Mouse (Mus musculus) ES-Bruce4 (cell line): ENCODE data around the gene Ptger4. TPM values are rescaled to one million over a fixed set of nuclear protein-coding genes. Genes with fewer than 3 reads are reported as not detected.
A peak's percentile ranks its signal among the peaks of the same experiment; 100 is the strongest.

ENCODE experiments used
- H3K27ac ChIP-seq: 2 replicates; pipeline ENCODE4 v1.5.1; 2012; ENCODE audit warnings: low read length, inconsistent platforms; ENCODE audit not compliant: insufficient read depth
- H3K27me3 ChIP-seq: 2 replicates; pipeline ENCODE4 v1.6.1; 2012; ENCODE audit warnings: mild to moderate bottlenecking, low read length, inconsistent platforms; ENCODE audit not compliant: control insufficient read depth, poor library complexity, insufficient read depth, severe bottlenecking
- H3K36me3 ChIP-seq: 2 replicates; pipeline ENCODE4 v1.6.1; 2012; ENCODE audit warnings: inconsistent platforms, mild to moderate bottlenecking, low read length, moderate library complexity; ENCODE audit not compliant: control insufficient read depth, poor library complexity, insufficient read depth, severe bottlenecking
- H3K4me1 ChIP-seq: one replicate; pipeline ENCODE4 v1.8.1; 2011; ENCODE audit warnings: low read length; ENCODE audit not compliant: control insufficient read depth, insufficient read depth
- H3K4me3 ChIP-seq: 2 replicates; pipeline ENCODE4 v1.5.1; 2011; ENCODE audit warnings: low read depth, mild to moderate bottlenecking, low read length
- H3K9ac ChIP-seq: 2 replicates; pipeline ENCODE4 v1.6.1; 2012; ENCODE audit warnings: low read depth, mild to moderate bottlenecking, inconsistent platforms; ENCODE audit not compliant: poor library complexity, severe bottlenecking
- H3K9me3 ChIP-seq: replicated peaks from 2 replicates; pipeline ENCODE4 v1.6.1; 2012; ENCODE audit warnings: mild to moderate bottlenecking, low read length, inconsistent platforms; ENCODE audit not compliant: control insufficient read depth, poor library complexity, insufficient read depth, severe bottlenecking
- CTCF ChIP-seq: IDR thresholded peaks from one replicate; pipeline ENCODE4 v1.8.1; 2011; ENCODE audit warnings: low read depth, low read length
- EP300 ChIP-seq: IDR thresholded peaks from 2 replicates; pipeline ENCODE4 v1.6.1; 2011; ENCODE audit warnings: low read depth, low read length; ENCODE audit not compliant: insufficient read depth
- POLR2A ChIP-seq: IDR thresholded peaks from one replicate; pipeline ENCODE4 v1.8.1; 2011; ENCODE audit warnings: low read length; ENCODE audit not compliant: insufficient read depth
- polyA plus RNA-seq: library from polyadenylated mRNA; stranded (reverse); fragments of >200 nt; gene quantifications from 2 replicates; pipeline ENCODE4 v1.2.4, GENCODE M21; 2011; ENCODE audit warnings: low read depth; ENCODE audit not compliant: missing spikeins, insufficient read depth, insufficient read length

Gene Ptger4
- polyA plus RNA-seq, 1 experiment = 1.3 TPM

DNA sequence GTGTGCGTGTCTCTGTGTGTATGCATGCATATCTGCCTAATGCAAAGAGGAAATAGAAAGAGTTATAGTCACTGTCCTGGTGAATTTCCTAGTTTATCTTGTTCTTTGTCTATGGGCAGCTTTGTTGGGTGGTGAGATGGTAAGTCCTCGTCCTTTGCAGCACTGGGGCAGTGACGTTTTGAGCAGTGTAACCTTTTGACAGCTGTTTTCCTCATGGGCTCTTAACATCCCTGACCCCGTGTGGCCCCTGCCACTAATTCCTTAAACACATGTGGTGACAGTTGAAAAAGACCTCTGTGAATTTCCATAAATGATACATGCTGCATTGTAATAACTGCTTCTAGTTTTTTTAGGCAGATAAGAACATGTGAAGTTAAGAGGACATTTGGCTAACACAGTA is 47.3 kb downstream of the Ptger4 start:
- Histone ChIP-seq H3K9ac (no peak overlapping the region), H3K9me3 (no peaks in the 10 kb centered on the region), H3K27ac (no peak overlapping the region), H3K4me3 (no peak overlapping the region), H3K4me1 (no peaks in the 10 kb centered on the region), H3K27me3 (no peaks in the 10 kb centered on the region), H3K36me3 (peaks cover 7% of the 10 kb centered on the region)
- no peak for TF ChIP-seq POLR2A
- TF ChIP-seq EP300 = no peak
- no peak for TF ChIP-seq CTCF

DNA sequence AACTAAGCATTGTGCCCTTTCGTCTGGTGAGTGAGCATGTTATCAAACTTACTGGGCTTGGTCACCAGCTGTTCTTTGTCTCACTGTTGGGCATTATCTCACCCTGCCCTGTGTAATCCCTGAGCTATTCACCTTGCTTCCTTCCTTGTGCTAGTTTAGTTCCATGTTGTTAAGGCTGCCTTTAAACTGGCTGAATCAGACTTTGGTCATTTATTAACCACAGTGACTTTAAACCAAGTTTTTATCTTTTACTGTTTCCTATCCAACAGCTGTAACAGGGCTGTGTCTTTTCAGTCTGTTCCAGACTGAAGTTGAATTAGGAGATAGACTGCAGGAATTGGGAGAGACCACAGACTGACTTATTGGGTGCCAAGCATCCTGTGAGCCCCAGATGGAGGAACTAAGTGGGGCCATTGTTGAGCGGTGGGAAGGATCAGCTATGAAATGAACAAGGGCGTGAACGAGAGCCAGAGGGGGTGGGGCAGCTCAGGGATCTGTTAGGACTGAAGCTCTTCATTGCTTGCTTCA is 47.9 kb downstream of the Ptger4 start:
- no peak for TF ChIP-seq POLR2A
- no peak for TF ChIP-seq EP300
- no peak for TF ChIP-seq CTCF
- H3K27ac ChIP-seq = no peak overlapping the region
- no peaks in the 10 kb centered on the region for H3K27me3 ChIP-seq
- peaks cover 8% of the 10 kb centered on the region for H3K36me3 ChIP-seq
- no peak overlapping the region for H3K9ac ChIP-seq
- H3K4me3 ChIP-seq = no peak overlapping the region
- no peaks in the 10 kb centered on the region for H3K9me3 ChIP-seq
- H3K4me1 ChIP-seq = no peaks in the 10 kb centered on the region

DNA sequence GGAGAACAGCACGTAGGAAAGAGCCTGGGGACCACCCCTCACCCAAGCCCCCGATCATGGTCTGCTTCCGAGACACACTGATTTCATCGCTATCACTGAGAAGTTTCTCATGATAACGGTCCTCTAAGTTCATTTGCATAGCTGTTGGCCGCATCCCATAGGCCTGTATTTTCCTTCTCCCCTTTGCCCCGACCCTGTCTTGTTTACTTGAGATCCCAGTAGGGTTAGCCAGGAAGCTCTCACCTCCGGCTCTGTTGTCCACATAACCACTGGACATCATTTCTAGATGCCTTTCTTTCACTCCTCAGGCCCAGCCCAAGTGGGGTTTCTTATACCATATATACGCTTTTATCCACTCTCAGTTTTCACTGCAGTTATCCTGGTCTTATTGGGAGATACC is 49.1 kb downstream of the Ptger4 start:
- no peak overlapping the region for H3K27ac ChIP-seq
- no peak overlapping the region for H3K9ac ChIP-seq
- H3K4me1 ChIP-seq = no peaks in the 10 kb centered on the region
- H3K27me3 ChIP-seq = no peaks in the 10 kb centered on the region
- H3K9me3 ChIP-seq = no peaks in the 10 kb centered on the region
- no peak overlapping the region for H3K4me3 ChIP-seq
- peaks cover 11% of the 10 kb centered on the region for H3K36me3 ChIP-seq
- TF ChIP-seq CTCF (no peak), EP300 (no peak), POLR2A (no peak)

DNA sequence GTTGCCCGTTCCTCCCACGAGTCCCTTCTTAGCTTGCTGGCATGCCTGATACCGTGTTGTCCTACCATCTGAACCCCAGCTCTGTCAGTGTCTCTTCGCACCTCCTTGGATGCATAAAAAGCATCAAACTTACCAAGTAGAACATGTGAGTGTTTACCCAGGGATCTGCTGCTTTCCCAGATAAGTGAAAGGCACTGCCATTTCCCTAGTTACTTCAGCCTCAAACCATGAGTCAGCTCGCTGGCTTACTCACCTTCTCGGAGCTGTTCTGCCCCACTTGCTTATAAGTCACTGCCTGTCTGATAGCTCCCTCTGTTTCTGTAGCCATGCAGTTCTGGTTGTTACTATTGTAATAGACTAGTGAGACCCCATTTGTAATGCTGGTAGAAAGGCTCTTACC is 49.5 kb downstream of the Ptger4 start:
- TF ChIP-seq CTCF (no peak), POLR2A (no peak), EP300 (no peak)
- Histone ChIP-seq H3K4me1 (no peaks in the 10 kb centered on the region), H3K27ac (no peak overlapping the region), H3K36me3 (peaks cover 11% of the 10 kb centered on the region), H3K4me3 (no peak overlapping the region), H3K27me3 (no peaks in the 10 kb centered on the region), H3K9me3 (no peaks in the 10 kb centered on the region), H3K9ac (no peak overlapping the region)

DNA sequence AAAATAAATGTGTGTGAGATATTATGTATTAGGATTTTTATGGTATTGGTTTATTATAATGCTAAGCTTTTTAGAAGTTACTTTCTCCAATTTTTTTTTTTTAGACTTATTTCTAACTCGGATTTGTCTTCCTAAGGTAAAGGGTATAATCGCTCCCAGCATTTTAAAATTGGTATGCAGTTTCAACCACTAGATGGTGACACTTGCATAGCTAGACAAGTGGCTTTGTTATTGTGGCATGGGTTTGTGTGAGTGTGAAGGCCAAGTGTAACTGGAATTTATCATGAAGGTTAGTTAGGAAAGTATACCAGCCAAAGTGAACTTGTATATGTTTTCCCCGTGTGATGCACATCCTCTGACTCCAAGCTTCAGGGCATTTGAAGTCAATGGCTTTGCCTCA is 50.2 kb downstream of the Ptger4 start:
- no peaks in the 10 kb centered on the region for H3K9me3 ChIP-seq
- TF ChIP-seq CTCF = no peak
- TF ChIP-seq POLR2A = no peak
- no peak for TF ChIP-seq EP300
- H3K27me3 ChIP-seq = no peaks in the 10 kb centered on the region
- H3K9ac ChIP-seq = no peak overlapping the region
- peaks cover 11% of the 10 kb centered on the region for H3K36me3 ChIP-seq
- no peak overlapping the region for H3K4me3 ChIP-seq
- no peaks in the 10 kb centered on the region for H3K4me1 ChIP-seq
- no peak overlapping the region for H3K27ac ChIP-seq

GRCm38 (mm10) chr15:5189504-5190093 is 54.4 kb downstream of the Ptger4 start:
- H3K4me1 ChIP-seq = no peaks in the 10 kb centered on the region
- no peaks in the 10 kb centered on the region for H3K27me3 ChIP-seq
- H3K36me3 ChIP-seq = peaks cover 11% of the 10 kb centered on the region
- H3K4me3 ChIP-seq = no peak overlapping the region
- peak; percentile 21 for TF ChIP-seq CTCF
- TF ChIP-seq EP300 = no peak
- TF ChIP-seq POLR2A = no peak
- H3K27ac ChIP-seq = no peak overlapping the region
- H3K9ac ChIP-seq = no peak overlapping the region
- no peaks in the 10 kb centered on the region for H3K9me3 ChIP-seq
